Mouse (Mus musculus): ENCODE results near the gene Prkag2.

Gene Prkag2

DNA sequence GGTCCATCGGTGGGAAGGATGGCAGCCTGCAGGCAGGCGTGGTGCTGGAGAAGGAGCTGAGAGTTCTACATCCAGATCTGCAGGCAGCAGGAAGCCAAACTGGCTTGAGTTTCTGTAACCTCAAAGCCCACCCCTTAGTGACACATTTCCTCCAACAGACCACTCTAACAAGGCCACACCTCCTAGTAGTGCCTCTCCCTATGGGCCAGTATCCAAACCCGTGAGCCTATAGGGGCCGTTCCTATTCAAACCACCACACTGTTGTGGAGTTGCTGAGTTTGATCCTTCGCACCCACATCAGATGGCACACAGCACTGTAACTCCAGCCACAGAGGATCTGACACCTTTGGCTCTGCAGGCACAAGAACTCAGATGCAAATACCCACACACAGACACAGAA, 185.3 kb downstream of the Prkag2 start:
- 75% methylated on average over 5 of the region's 5 CpGs for WGBS

DNA sequence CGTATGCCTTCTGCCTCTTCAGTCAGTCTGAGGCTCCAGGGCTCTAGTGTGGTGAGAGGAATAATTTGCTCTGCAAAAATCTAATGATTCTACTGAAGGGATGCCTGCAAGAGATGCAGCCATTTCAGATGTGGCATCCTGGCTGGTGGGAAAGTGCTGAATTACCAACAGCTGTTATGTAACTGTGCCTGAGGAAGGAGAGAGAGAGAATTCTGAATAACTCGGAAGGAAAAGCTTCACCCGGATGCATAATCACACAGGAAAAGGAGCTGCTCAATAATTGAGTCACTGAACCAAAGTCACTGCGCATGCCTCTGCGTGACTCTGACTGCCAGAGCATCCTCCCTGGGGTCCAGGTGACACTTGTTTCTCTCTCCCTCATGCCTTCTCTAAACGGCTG, 186.8 kb downstream of the Prkag2 start:
- 60% methylated on average over 6 of the region's 6 CpGs for WGBS

GRCm38 (mm10) chr5:24908820-24909716, 191.4 kb downstream of the Prkag2 start:
- WGBS: 9% methylated on average over 17 of the region's 19 CpGs

DNA sequence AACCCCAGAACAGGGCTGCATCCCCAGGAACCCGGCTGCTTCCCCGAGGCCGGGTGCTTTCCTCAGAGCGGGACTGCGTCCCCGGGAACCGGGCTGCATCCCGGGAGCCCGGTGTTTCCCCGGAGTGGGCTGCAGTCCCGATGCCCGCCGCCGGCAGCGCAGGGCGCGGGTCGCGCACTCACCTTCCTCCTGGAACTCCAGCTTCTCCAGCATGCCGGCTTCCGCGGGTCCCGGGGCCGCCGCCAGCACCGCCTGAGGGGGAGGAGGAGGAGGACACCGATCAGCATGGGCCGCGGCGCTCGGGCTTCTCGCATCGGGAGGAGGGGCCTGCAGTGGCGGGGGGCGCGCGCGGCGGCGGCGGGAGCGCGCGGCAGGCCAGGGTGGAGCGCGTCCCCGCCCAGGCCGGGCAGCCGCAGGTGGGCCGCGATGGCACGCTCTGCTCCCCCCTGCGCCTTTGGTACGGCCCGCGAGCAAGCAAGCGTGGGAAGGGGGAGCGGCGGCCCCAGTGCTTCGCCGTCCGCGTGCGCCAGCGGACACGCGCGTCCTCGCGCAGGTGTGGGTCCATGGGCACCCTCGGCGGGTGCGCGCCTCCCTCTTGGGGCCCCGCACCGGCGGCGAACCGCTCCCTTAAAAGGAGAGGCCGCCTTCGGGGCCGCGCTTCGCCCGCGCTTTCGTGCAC, 192.2 kb downstream of the Prkag2 start:
- WGBS: under 1% methylated on average over 77 of the region's 87 CpGs

DNA sequence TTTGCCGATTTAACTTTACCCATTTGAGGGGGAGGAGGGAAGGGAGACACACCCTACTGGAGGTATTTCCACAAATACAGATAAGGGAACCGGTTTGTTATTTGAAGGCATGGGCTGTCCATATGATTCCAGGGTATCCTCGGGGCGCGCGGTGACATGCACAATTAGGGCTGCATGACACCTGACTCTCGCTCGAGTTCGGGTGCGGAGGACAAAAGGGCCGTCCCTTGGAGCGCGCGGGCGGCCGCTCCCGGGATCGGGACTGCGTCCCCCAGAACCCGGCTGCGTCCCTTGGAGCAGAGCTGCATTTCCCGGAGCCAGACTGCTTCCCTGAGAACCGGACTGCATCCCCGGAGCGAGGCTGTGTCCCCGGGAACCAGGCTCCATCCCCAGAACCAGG, 192.7 kb downstream of the Prkag2 start:
- WGBS: under 1% methylated on average over 26 of the region's 26 CpGs

DNA sequence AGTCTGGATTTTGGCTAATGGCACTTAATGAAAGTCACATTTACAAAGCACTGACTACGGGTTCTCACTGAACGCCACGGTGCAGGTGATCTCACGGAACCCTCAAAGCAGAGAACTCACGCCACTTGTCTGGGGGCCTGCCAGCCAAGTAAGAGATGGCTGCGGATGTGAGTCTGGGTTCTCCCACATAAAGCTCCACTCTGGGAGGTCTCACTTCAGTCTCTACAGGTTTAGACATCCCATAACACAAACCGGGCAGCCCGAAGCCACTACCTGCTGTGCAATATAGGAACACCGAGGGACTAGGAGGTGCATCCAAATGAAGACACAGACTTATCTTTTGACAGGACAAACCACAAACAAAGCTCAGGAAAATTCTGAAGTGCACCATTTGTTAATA, 193.6 kb downstream of the Prkag2 start:
- 40% methylated on average over 9 of the region's 9 CpGs for WGBS

- WGBS: 48% methylated on average over 9 of the region's 9 CpGs
Observed at GRCm38 (mm10) chr5:24904941-24905340, 195.5 kb downstream of the Prkag2 start.

GRCm38 (mm10) chr5:24904423-24904822, 196.0 kb downstream of the Prkag2 start:
- WGBS: 79% methylated on average over 8 of the region's 8 CpGs

GRCm38 (mm10) chr5:24904001-24904400, 196.4 kb downstream of the Prkag2 start:
- WGBS: 73% methylated on average over 4 of the region's 4 CpGs

- 27% methylated on average over 4 of the region's 4 CpGs for WGBS
Observed at GRCm38 (mm10) chr5:24902835-24903234, 197.6 kb downstream of the Prkag2 start.

- 62% methylated on average over 4 of the region's 4 CpGs for WGBS
Observed at GRCm38 (mm10) chr5:24895606-24896005, 204.8 kb downstream of the Prkag2 start.

DNA sequence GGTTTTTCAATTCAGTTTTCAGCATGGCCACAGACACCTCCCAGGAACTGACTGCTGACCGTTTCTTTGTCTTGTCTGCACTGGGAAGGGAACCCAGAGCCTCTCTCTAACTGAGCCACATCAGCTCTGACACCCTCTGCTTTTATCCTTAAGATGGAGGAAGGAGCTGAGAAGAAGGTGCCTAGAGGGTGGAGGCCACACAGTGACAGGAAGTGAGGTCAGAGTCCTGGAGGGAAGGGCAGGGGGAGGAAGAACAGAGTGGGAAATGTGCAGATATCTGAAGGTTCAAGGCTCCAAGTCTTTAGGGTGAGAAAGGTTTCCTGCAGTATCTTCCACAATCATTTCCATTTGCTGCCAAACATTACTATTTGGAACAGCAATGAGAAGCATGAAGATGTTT, 205.6 kb downstream of the Prkag2 start:
- 69% methylated on average over 1 of the region's 1 CpGs for WGBS

DNA sequence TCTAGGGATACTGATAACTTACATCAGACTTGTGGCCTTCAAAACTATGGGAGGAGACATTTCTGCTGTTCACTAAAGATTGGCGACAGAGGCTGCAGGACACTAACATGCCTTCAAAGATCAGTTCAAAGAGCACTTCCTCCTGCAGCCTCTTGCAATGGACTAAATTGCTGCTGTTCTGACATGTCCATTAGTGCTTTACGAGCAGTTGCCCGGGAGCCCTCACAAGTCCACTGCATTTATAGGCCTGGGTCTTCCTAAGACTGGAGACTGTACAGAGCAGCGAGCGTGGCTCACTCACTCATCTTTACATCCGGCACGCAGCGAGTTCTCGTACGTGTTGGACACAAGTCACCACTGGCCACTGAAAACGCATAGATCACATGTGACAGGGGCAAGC, 208.0 kb downstream of the Prkag2 start:
- 94% methylated on average over 11 of the region's 11 CpGs for WGBS

- WGBS: 52% methylated on average over 9 of the region's 9 CpGs
Observed at GRCm38 (mm10) chr5:24889860-24890259, 210.6 kb downstream of the Prkag2 start.

DNA sequence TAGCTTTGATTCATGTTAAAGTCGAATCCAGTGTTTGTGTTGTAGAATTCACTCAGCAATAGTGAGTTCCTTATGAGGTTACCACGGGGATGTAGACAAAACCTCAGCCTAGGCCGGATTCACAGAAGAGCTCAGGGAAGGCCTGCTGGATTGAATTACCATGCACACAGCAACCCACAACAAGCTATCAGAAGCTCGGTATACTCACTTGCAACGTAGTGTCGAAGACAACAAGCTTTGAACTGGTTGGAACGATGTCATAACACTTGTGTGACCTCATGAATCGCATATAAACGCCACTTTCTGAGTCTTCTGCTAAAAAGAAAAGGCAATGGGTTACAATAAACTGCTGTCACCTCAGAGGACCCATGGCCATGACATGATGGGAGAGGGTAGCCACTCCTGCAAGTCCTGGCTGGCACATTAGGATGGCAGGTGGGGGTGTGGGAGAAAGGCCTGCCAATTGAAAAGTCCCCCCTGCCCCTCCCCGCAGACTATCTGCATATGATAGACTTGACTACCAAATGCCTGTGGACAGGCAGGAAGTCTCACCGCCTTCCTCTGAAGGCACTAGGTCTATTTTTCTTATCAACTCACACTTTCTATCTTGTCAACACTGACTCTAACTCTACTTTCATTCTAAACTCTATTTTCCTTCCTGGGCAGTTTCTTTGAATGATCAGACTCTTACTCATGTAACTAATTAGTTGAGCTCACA, 211.4 kb downstream of the Prkag2 start:
- WGBS: 72% methylated on average over 11 of the region's 11 CpGs

- 90% methylated on average over 8 of the region's 8 CpGs for WGBS
Observed at GRCm38 (mm10) chr5:24887271-24887670, 213.2 kb downstream of the Prkag2 start.

GRCm38 (mm10) chr5:24878713-24879112, 221.7 kb downstream of the Prkag2 start:
- 67% methylated on average over 4 of the region's 4 CpGs for WGBS

DNA sequence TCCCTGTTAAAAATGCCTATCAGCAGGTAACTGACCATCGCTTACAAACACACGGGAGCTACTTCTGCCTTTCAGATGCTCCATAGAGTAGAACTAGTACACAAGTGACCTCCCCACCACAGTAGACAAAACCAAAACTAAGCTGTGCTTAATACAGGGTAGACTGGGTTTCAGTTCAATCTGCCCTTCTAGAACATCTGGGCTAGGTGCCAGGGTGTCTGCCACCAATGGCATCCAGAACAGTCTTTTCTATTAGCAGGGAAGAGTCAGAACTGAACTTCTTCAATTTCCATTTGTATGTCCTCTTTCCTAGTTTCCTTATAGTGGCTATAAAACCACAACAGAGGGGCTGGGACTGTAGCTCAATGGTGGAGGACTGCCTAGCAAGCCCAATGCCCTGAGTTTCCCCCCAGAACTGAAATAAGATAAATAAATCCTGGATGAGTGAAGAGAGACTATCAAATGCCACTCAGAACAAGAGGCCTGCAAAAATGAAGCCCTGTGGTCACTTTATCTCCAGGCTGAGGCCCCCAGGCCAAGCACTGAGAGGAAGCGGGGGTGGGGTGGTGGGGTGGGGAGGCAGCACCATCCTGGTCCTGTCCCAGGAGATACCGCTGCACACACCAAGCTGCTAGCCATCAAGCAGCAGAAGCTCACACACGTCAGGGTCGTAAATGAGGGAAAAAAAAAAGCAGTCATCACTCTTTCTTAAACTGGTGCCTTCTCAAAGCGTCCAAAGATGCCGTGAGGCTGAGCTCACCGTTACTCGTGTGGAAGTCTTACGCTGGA, 222.4 kb downstream of the Prkag2 start:
- WGBS: 85% methylated on average over 11 of the region's 11 CpGs

DNA sequence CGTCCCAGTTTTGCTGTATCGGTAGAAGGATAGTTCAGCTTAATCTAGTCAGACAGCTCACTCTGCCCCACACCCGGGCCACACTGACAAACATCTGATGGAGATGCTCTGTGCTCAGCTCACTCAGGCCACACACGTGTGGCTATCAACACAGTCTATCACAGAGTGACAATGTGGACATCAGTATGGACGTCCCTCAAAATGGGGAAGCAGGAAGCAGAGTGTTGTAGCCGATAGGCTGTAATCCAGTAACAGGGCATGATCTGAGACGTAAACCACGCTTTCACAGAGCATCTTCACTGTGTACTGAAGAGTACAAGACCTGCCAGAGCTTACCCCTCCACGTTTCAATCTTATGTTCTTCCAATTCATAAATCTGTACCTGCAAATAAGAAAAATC, 223.8 kb downstream of the Prkag2 start:
- 88% methylated on average over 9 of the region's 9 CpGs for WGBS

GRCm38 (mm10) chr5:24874111-24874510, 226.3 kb downstream of the Prkag2 start:
- WGBS: 68% methylated on average over 4 of the region's 4 CpGs

DNA sequence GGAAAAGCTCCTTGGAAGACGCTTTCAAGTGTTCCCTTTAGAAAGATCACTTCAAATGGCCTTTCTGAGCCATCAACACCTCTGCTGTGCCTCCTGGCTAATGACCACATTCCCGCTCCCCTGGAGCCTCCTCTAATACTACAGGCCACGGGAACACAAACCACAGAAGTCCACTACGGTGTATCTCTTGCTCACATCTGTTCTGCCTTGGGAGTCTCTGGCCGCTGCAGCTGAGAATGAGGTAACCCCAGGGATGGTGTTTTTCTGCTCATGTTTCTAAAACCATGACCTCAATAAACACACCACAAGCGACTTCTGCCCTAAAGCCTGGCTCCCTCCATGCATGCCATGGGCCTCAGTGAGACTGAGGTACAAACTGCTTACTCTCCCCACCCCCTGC, 227.2 kb downstream of the Prkag2 start:
- 89% methylated on average over 6 of the region's 6 CpGs for WGBS

DNA sequence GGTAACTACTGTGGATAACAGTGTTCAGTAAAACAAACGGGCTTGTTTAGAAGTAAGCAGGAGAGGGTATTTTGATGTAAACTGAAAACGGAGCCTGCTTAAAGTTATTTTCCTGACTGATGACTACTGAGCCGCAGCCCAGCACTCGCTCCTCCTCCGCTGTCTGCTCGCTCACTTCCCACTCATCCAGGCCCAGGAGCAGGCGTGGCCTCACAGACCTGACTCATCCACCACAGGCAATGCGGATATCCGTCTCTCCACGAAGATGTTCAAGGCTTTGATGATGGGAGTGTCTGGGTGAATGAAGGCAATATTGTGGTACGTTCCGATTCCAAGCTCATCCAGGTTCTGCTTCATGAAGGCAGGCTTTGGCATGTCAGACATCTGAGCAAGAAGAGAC, 229.2 kb downstream of the Prkag2 start:
- 53% methylated on average over 12 of the region's 12 CpGs for WGBS

Measured in cerebral cortex, adult 2 months (tissue).